Mouse (Mus musculus): Measurements from ENCODE around the gene Atoh7. TPM values are rescaled to one million over a fixed set of nuclear protein-coding genes. Genes with fewer than 3 reads are reported as not detected.

Gene Atoh7
- polyA plus RNA-seq, 1 experiment from 2014 or later, result not detected

GRCm38 (mm10) chr10:63128256-63128655 is 28.8 kb downstream of the Atoh7 start:
- no peak overlapping the region for H3K4me2 ChIP-seq (ENCODE audit: low read depth, low read length)

DNA sequence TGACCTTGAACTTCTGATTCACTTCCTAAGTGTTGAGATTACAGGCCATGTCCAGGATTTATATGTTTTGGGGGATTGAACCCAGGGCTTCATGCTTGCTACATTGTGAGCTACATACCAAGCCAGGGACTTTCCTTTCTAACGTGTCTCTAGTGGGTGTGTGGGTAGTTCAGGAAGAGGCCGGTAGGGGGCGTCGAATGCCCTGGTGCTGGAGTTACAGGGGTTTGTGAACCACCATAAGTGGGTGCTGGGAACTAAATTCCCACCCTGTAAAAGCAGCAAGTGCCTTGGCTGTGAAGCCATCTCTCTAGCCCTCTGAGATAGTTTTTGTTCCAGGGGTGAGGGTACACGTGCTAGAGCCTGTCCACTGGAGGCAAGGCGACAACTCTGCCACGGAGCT is 31.0 kb downstream of the Atoh7 start:
- Histone ChIP-seq H3K9ac (ENCODE audit: low read length) (no peak overlapping the region), H3K4me1 (replicated peaks; ENCODE audit: control insufficient read depth, insufficient read depth, low read length) (no peaks in the 10 kb centered on the region), H3K4me2 (ENCODE audit: low read depth, low read length) (no peak overlapping the region), H3K27me3 (ENCODE audit: control insufficient read depth, insufficient read depth, low read depth, low read length) (no peaks in the 10 kb centered on the region), H3K36me3 (ENCODE audit: control insufficient read depth, insufficient read depth, low read length) (no peaks in the 10 kb centered on the region), H3K9me3 (ENCODE audit: control insufficient read depth, low read length) (no peaks in the 10 kb centered on the region), H3K4me3 (ENCODE audit: low read length) (no peak overlapping the region), H3K27ac (ENCODE audit: low read length) (no peak overlapping the region)
- no peak for ATAC-seq (ENCODE audit: low read depth)
- WGBS, result 67% methylated on average over 7 of the region's 7 CpGs

More at GRCm38 (mm10) chr10:63128256-63128655, 28.8 kb downstream of the Atoh7 start:
- peak; percentile 56; the same call in 1 of the 2 replicates for ATAC-seq (ENCODE audit: low read depth)
- H3K4me3 ChIP-seq (ENCODE audit: low read length), result no peak overlapping the region
- WGBS, result 36% methylated on average over 7 of the region's 7 CpGs
- H3K9me3 ChIP-seq (ENCODE audit: control insufficient read depth, low read length), result no peaks in the 10 kb centered on the region
- no peak overlapping the region for H3K9ac ChIP-seq (ENCODE audit: low read length)
- no peaks in the 10 kb centered on the region for H3K36me3 ChIP-seq (ENCODE audit: control insufficient read depth, insufficient read depth, low read length)
- no peaks in the 10 kb centered on the region for H3K4me1 ChIP-seq (replicated peaks; ENCODE audit: control insufficient read depth, insufficient read depth, low read length)
- H3K27ac ChIP-seq (ENCODE audit: low read length), result no peak overlapping the region
- H3K27me3 ChIP-seq (ENCODE audit: control insufficient read depth, insufficient read depth, low read depth, low read length), result no peaks in the 10 kb centered on the region

GRCm38 (mm10) chr10:63132356-63132755 is 32.9 kb downstream of the Atoh7 start:
- H3K9ac ChIP-seq (ENCODE audit: low read length), result no peak overlapping the region
- no peak overlapping the region for H3K4me3 ChIP-seq (ENCODE audit: low read length)
- WGBS, result 81% methylated on average over 6 of the region's 6 CpGs
- no peaks in the 10 kb centered on the region for H3K36me3 ChIP-seq (ENCODE audit: control insufficient read depth, insufficient read depth, low read length)
- ATAC-seq (ENCODE audit: low read depth), result no peak
- H3K27me3 ChIP-seq (ENCODE audit: control insufficient read depth, insufficient read depth, low read depth, low read length), result no peaks in the 10 kb centered on the region
- no peak overlapping the region for H3K4me2 ChIP-seq (ENCODE audit: low read depth, low read length)
- no peaks in the 10 kb centered on the region for H3K9me3 ChIP-seq (ENCODE audit: control insufficient read depth, low read length)
- H3K27ac ChIP-seq (ENCODE audit: low read length), result no peak overlapping the region
- H3K4me1 ChIP-seq (replicated peaks; ENCODE audit: control insufficient read depth, insufficient read depth, low read length), result no peaks in the 10 kb centered on the region

- 85% methylated on average over 4 of the region's 4 CpGs for WGBS
- no peaks in the 10 kb centered on the region for H3K36me3 ChIP-seq (ENCODE audit: control insufficient read depth, insufficient read depth, low read length)
- no peak overlapping the region for H3K4me2 ChIP-seq (ENCODE audit: low read depth, low read length)
These were observed 33.9 kb downstream of the Atoh7 start for GRCm38 (mm10) chr10:63133326-63133725.

DNA sequence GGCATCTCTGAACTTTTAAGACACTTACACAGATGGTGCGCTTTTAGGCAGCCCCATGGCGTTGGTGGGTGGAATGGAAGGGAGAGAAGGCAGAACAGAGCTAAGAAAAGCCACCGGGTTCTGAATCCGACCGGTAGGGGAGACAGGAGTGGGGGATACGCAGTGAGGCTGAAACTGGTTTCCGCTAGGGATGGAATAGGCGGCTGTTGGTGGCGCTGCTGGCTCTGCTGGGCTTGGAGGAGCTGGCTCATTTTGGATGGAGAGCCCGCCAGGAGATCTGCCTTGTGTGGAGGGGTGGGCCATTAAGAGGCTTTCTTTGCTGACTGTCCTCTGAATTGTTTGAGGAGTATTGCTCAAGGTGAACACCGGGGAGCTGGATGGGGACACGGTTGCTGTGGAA is 36.2 kb downstream of the Atoh7 start:
- Histone ChIP-seq H3K27me3 (ENCODE audit: control insufficient read depth, insufficient read depth, low read depth, low read length) (no peaks in the 10 kb centered on the region), H3K9me3 (ENCODE audit: control insufficient read depth, low read length) (no peaks in the 10 kb centered on the region), H3K4me2 (ENCODE audit: low read depth, low read length) (no peak overlapping the region), H3K4me3 (ENCODE audit: low read length) (no peak overlapping the region), H3K36me3 (ENCODE audit: control insufficient read depth, insufficient read depth, low read length) (no peaks in the 10 kb centered on the region), H3K4me1 (replicated peaks; ENCODE audit: control insufficient read depth, insufficient read depth, low read length) (no peaks in the 10 kb centered on the region), H3K9ac (ENCODE audit: low read length) (no peak overlapping the region), H3K27ac (ENCODE audit: low read length) (no peak overlapping the region)
- no peak for ATAC-seq (ENCODE audit: low read depth)
- WGBS, result 47% methylated on average over 12 of the region's 12 CpGs

More at GRCm38 (mm10) chr10:63133326-63133725, 33.9 kb downstream of the Atoh7 start:
- H3K27me3 ChIP-seq (ENCODE audit: control insufficient read depth, insufficient read depth, low read depth, low read length), result no peaks in the 10 kb centered on the region
- no peak overlapping the region for H3K4me3 ChIP-seq (ENCODE audit: low read length)
- H3K4me1 ChIP-seq (replicated peaks; ENCODE audit: control insufficient read depth, insufficient read depth, low read length), result no peaks in the 10 kb centered on the region
- no peak overlapping the region for H3K27ac ChIP-seq (ENCODE audit: low read length)
- ATAC-seq (ENCODE audit: low read depth), result no peak
- no peak overlapping the region for H3K9ac ChIP-seq (ENCODE audit: low read length)
- H3K9me3 ChIP-seq (ENCODE audit: control insufficient read depth, low read length), result no peaks in the 10 kb centered on the region

- WGBS, result 69% methylated on average over 6 of the region's 6 CpGs
- Histone ChIP-seq H3K4me3 (ENCODE audit: low read length) (no peak overlapping the region), H3K4me2 (ENCODE audit: low read depth, low read length) (no peak overlapping the region), H3K27ac (ENCODE audit: low read length) (no peak overlapping the region), H3K36me3 (ENCODE audit: control insufficient read depth, insufficient read depth, low read length) (no peaks in the 10 kb centered on the region), H3K9me3 (ENCODE audit: control insufficient read depth, low read length) (no peaks in the 10 kb centered on the region), H3K4me1 (replicated peaks; ENCODE audit: control insufficient read depth, insufficient read depth, low read length) (no peaks in the 10 kb centered on the region), H3K9ac (ENCODE audit: low read length) (no peak overlapping the region), H3K27me3 (ENCODE audit: control insufficient read depth, insufficient read depth, low read depth, low read length) (no peaks in the 10 kb centered on the region)
- no peak for ATAC-seq (ENCODE audit: low read depth)
These were observed 37.0 kb downstream of the Atoh7 start for GRCm38 (mm10) chr10:63136436-63136835.

DNA sequence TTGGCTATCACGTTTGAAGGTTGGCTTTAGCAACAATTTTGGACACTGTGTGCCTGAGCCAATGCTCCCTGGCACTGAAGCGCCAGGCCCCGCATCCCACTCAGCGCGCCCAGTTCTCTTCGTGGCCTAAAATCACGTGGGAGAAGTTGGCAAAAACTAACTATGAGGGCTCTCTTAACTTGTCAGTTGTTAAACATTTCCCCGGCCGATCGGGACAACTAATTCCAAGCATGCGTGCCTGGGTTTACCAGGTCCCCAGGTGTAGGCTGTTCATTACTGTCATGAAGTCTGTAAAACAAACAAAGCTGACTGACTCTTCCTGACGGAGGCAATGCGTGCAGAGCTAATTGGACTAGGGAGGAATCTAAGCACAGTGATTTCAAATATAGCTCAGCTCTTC is 43.2 kb downstream of the Atoh7 start:
- 47% methylated on average over 13 of the region's 13 CpGs for WGBS
- no peaks in the 10 kb centered on the region for H3K27me3 ChIP-seq (ENCODE audit: control insufficient read depth, insufficient read depth, low read depth, low read length)
- no peak overlapping the region for H3K4me2 ChIP-seq (ENCODE audit: low read depth, low read length)
- no peaks in the 10 kb centered on the region for H3K4me1 ChIP-seq (replicated peaks; ENCODE audit: control insufficient read depth, insufficient read depth, low read length)
- no peak for ATAC-seq (ENCODE audit: low read depth)
- H3K4me3 ChIP-seq (ENCODE audit: low read length), result no peak overlapping the region
- H3K9me3 ChIP-seq (ENCODE audit: control insufficient read depth, low read length), result no peaks in the 10 kb centered on the region
- H3K9ac ChIP-seq (ENCODE audit: low read length), result no peak overlapping the region
- H3K36me3 ChIP-seq (ENCODE audit: control insufficient read depth, insufficient read depth, low read length), result no peaks in the 10 kb centered on the region
- no peak overlapping the region for H3K27ac ChIP-seq (ENCODE audit: low read length)

Other genes with a start within 250 kb of the Atoh7 start
- gene Tet1, start 190.7 kb upstream of the Atoh7 start, polyA plus RNA-seq (2015; fragmentation: Nextera tagmentation; extraction: Ambion mirVana), result 21.5 and 27.0 TPM in 2 replicates
- 15.7 and 16.3 TPM in 2 replicates for gene Slc25a16, start 179.0 kb upstream of the Atoh7 start, polyA plus RNA-seq (2015; fragmentation: Nextera tagmentation; extraction: Ambion mirVana)
- 17.5 and 18.0 TPM in 2 replicates for gene Dna2, start 152.6 kb upstream of the Atoh7 start, polyA plus RNA-seq (2015; fragmentation: Nextera tagmentation; extraction: Ambion mirVana)
- 16.5 and 18.3 TPM in 2 replicates for gene Rufy2, start 119.4 kb upstream of the Atoh7 start, polyA plus RNA-seq (2015; fragmentation: Nextera tagmentation; extraction: Ambion mirVana)
- 103 and 108 TPM in 2 replicates for gene Hnrnph3, start 75.4 kb upstream of the Atoh7 start, polyA plus RNA-seq (2015; fragmentation: Nextera tagmentation; extraction: Ambion mirVana)
- gene Pbld2, start 75.3 kb upstream of the Atoh7 start, polyA plus RNA-seq (2015; fragmentation: Nextera tagmentation; extraction: Ambion mirVana), result 2.8 and 3.7 TPM in 2 replicates
- 1.1 TPM in 2 replicates for gene Pbld1, start 39.5 kb upstream of the Atoh7 start, polyA plus RNA-seq (2015; fragmentation: Nextera tagmentation; extraction: Ambion mirVana)
- 0.55 and 0.78 TPM in 2 replicates for gene Mypn, start 104.3 kb downstream of the Atoh7 start, polyA plus RNA-seq (2015; fragmentation: Nextera tagmentation; extraction: Ambion mirVana)
- 37.6 and 40.9 TPM in 2 replicates for gene Herc4, start 144.2 kb downstream of the Atoh7 start, polyA plus RNA-seq (2015; fragmentation: Nextera tagmentation; extraction: Ambion mirVana)

Measured in lung, embryonic 16.5 days (tissue).